Mouse (Mus musculus): Measurements from ENCODE around the gene Iars.

The Iars gene

DNA sequence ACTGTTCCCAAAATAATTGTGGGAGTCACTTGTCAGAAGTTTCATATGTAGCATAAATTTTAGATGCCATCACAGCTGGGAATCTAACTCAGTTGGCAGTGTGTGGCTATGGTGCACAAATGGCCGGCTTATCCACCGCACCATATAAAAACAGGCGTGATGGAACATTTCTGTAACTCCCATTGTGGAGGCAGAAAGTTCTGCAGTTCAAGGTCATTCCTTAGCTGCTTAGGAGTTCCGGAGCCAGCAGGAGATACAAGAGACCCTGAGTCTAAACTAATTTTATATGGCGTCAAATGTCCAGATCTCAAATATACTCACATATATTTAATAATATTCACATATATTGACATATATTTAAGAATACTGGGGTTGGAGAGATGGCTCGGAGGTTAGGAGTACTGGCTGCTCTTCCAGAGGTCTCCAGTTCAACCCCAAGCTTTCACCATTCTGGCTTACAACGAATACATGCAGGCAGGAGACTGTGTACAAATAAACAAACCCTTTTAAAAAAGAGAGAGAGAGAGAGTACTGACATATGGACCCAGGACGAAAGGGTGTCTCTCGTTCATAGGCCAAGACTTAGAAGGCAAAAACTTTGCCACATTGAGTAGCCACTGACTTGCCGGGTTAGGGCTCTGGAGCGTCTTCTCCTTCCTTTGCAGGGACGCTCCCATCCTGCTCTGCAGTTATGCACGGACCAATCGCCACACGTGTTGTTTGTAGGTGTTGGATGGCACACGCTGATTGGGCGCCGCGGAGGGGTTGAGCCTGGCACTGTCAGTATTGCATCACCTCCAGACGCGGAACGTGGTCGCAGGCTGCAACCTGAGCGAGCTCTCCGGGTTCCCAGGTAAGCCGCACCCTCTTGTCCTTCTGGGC lies at the start of gene Iars:
Gene Iars, plus strand, starts transcription at position 750 of the 882 bp plus-strand sequence.
- peak; percentile 96 for DNase-seq (ENCODE audit: low read depth, low spot score)

DNA sequence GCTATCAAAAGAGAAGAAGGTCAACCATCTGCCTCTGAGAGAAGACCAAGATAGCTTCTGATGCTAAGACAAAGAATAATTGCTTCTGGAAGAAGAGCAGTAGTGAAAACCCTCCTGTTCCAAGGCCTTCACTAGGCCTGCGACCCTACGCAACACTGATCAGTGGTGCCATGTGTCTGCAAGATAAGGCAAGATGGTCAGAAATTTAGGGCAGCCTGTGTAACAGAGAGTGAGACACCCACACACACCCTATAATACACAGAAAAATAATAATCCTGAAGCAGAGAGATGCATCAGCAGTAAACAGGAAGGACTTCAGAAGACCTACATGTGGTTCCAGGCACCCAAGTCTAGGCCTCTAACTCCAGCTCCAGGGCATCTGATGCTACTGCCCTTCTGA lies 41.9 kb upstream of the Iars start:
- no peak for DNase-seq (ENCODE audit: low read depth, low spot score)

DNA sequence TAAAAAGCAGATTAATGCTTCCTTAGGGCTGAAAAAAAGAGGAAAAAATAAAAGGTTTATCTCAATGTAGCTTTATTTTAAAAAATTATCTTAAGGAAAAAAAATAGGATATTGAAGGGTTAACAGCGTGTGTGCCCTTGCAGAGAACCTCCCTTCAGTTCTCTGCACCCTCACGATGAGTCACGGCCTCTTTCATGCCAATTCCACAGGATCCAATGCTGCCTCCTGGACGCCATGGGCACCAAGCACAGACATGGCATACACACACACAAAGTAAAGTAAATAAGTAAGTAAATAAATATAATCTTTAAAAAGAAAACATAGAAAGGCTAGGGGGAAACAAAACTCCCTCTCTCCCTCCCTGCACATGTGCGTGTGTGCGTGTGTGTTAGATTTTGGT lies 39.2 kb upstream of the Iars start:
- DNase-seq (ENCODE audit: low read depth, low spot score) = no peak

DNA sequence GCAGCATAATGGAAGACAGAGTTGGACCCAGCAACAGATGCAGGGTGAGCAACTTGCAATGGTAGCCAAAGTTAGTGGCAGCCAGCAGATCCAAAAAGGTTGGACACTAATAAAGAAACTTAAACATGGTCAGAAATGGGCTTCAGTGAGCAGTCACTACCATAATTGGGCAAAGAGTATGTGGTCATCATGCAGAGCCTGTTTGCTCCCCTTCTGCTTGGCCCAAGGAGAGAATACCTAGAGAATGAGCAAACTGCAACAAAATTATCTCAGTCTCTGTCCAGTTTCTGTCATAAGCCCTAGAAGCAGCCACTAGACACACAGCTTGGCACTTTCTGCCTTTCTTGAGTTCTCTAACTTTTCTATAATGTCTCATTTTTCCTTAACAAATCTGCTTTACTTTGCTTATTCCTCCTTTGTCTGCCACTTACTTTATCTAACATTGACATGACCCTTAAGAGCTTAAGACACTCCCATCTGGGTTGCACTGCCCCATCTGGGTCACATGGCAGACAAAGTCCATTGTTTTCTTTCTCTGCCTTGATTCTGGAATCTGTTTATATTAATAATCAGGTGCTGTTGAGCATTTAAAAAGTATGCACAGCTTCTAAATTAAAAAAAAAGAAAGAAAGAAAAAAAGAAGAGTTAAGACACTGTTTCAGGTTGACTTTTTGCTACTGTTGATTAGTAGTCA lies 38.1 kb upstream of the Iars start:
- no peak for DNase-seq (ENCODE audit: low read depth, low spot score)

DNA sequence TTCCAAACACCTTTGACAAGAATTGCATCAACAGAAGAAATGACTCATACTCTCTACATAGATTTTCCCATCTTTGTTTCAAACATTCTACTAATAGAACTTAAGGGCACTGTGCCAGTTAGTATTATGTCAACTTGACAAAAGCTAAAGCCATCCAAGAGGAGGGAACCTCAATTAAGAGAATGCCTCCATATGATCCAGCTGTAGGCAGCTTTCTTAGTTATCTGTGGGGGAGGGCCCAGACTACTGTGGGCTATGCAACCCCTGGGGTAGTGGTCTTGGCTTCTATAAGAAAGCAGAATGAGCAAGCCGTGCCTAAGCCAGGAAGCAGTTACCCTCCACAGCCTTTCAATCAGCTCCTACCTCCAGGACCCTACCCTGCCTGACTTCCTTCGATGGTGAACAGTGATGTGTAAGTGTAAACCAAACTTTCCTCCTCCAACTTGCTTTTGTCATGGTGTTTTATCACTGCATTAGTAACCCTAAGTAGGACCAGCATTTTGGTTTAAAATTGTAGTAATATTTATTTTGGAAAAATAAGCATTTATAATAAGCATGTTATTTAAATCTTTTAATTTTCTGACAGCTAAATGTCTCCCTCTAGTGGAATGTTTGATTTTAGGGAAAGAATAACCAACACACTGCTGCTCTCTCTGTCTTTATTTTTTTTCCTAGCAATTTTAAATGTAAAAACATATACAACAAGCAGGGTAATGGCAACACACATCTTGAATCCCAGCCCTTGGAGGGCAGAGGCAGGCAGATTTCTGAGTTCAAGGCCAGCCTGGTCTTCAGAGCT lies 37.0 kb upstream of the Iars start:
- no peak for DNase-seq (ENCODE audit: low read depth, low spot score)

DNA sequence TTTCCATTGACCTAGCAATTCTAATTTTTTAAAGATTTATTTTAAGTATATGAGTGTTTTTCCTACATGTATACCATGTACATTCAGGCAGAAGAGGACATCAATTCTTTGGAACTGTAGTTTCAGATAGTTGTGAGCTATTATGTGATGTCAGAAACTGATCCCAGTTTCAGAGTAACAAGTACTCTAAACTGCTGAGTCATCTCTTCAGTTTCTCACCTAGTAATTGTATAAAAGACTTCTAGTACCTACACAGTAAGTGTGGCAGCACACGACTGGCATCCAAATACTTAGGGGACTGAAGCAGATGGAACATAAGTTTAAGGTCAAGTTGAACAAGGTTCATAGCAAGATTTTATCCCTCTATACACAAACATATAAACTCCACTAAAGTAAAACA lies 35.9 kb upstream of the Iars start:
- no peak for DNase-seq (ENCODE audit: low read depth, low spot score)

DNA sequence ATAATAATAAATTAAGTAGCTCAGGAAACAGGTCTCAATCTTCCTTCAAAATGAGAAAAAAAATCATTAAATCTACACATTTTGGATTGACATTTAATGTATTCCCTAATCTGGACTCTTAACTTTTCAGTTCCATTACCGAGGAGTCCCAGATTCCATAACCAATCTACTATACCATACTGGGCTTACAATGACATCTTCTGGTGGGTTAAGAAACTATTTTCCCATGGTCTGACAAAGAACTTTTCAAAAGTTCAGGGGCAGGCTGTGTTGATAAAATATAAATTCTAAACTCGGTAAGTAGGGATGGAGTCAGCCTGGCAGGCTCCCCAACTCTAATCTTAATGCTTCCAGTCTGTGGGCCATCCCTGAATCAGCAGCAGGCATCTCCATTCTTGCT lies 30.8 kb upstream of the Iars start:
- DNase-seq (ENCODE audit: low read depth, low spot score) = no peak

DNA sequence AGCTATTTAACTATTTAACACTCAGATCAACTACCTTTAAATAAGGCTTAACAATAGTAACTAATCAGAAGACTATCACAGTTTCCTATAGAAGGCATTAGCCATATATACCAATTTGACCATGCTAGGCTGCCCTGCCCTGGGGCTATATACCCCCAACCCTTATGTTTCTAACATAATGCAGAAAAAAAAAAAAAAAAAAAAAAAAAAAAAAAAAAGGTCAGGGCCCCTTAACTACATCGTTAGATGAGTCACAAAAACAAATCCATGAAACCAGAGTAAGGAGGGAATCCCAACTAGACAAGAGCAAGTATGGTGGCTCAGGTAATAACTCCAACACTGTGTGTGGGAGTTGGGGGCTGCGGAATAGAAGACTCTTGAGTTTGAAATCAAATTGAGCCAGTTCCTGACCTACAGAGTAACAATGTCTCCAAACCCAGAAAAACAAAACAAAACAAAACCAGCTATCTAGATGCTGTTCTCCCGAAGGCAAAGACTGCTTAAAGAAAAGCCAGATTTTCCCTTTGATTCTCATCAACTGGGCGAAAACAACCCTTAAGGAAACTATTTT lies 30.0 kb upstream of the Iars start:
- no peak for DNase-seq (ENCODE audit: low read depth, low spot score)

DNA sequence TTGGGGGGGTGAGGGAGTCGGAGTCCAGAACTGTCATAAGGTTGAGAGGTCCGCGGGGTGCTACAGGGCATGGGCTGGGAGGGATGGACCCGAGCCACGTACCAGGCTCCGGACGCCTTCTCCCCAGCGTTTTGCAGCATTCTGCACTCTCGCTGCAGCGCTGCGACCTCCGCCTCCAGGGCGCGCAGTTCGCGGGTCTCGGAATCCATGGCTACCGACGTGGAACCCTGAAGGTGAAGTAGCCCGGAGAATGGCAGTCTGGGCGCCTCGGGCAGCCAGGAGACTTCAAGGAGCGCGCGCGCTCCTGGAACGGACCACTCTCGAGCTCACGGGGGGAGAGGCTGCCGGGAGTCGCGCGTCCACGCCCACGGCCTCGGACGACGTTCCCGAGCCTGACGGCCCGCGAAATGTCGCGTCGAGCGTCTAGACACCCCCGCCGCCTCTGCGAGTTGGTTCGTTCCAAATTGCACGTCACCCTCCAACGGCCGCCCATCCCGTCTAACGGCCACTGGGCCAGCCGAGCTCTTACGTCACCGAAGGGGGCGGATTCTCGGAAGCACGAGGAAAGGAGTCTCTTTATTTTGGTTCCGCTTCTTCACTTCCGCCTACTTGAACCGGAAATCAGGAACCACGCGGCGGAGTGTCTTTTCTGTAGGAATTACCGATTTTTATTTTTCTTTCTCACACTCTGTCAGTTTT lies 29.3 kb upstream of the Iars start, which contains the start of the genes Cenpp and Nol8:
Gene Cenpp, minus strand, starts transcription at position 305 of the 699 bp plus-strand sequence.
Gene Nol8, plus strand, starts transcription at position 598 of the 699 bp plus-strand sequence.
- DNase-seq (ENCODE audit: low read depth, low spot score) = peak; percentile 100

DNA sequence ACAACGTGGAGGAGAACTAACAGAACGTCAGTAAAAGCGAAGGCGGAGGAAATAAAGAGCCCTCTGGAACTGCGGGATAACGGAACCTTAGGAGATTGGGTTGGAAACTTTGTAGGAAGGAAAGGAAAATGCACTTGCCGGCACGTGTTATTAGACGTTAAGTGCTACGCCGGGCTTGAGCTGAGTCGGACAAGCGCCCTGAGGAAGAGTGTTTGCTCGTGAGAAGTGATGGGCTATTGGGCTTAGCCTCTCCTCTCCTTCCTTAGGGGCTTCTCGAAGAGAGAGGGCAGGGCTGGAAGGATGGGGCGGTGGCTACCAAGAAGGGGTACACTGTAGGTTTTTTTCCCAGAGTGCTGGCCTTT lies 28.7 kb upstream of the Iars start:
- no peak for DNase-seq (ENCODE audit: low read depth, low spot score)

DNA sequence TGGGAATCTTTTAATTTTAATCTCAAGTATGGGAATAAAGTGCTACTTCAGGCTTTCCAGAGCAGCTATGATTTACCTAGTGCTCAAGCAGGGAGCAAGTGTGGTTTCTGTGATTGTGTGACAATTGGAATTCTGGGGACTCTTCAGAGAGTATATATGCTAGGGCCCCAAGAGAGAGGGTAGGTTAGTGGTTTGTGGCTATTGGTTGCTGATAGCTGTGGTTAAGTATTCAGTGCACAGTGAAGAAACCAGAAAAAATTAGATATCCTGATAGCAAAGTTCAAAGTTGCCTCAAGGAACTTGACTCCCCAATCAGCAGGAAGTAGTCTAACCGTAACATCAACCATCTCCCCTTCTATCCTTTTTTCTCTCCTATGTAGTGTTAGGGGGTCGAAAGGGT lies 4.1 kb upstream of the Iars start:
- no peak for DNase-seq (ENCODE audit: low read depth, low spot score)

DNA sequence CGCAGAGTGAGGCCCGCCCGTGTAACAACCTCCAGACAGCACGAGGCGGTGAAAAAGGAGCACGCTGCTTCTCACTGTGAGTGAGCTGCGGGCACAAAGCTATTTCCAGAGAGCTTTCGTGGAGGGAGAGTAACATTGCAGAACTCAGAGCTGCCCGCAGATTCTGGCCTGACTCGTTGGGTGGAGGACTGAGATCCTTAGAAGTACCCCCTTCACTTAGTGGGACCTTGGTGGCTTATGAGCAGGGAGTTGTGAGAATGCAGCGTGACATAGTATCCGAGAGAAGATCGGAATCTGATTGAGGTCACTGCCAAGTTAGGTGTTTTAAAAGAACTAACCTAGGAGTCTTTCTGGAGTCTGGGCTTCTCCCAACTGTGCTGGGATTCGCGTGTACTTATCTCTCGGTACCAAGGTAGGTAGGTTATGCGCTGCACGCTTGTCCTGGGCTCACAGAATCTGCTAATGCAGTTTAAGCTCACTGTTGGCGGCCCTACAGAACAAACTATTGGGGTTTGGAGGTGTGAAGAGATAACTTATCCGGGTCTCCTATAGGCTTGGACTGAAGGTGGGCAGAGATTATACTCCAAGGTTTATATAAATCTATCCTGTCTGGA lies 440 bp downstream of the Iars start:
- DNase-seq (ENCODE audit: low read depth, low spot score) = no peak

DNA sequence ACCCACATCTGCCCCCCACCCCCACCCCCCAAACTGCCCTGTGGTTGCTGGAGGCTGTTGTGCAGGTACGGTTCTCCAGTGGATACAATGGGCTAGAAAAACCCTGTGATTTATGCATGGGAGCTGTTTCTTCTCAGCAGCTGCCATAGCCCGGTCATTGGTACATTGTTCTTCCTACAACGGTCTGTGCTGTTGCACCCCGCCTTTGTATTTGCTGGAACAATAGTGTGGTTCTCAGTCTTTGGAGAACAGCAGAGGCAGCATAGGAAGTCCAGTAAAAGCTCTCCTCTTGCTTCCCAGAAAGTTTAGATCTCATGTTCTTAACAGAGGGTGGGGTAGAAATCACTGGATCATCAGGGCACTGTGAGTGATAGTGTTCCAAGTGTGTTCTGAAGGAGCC lies 2.4 kb downstream of the Iars start:
- DNase-seq (ENCODE audit: low read depth, low spot score) = no peak

DNA sequence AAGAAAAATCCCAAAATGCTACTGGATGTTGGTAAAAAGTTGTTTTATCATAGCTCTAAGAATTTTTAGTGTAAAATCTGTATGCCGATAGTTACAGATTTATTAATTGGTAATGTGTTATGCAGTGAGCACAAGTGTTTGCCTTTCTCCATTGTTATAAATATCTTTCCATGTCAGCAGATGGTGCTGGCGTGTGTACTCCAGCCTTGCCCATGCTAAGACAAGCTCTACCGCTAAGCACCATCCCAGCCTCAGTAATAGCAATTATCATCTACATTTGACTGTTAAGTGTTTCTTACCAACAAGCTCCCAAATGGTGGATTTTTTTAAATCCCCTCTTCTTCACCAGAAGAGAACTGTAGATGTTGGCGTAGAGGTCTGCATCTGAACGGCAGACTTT lies 9.2 kb downstream of the Iars start:
- no peak for DNase-seq (ENCODE audit: low read depth, low spot score)

DNA sequence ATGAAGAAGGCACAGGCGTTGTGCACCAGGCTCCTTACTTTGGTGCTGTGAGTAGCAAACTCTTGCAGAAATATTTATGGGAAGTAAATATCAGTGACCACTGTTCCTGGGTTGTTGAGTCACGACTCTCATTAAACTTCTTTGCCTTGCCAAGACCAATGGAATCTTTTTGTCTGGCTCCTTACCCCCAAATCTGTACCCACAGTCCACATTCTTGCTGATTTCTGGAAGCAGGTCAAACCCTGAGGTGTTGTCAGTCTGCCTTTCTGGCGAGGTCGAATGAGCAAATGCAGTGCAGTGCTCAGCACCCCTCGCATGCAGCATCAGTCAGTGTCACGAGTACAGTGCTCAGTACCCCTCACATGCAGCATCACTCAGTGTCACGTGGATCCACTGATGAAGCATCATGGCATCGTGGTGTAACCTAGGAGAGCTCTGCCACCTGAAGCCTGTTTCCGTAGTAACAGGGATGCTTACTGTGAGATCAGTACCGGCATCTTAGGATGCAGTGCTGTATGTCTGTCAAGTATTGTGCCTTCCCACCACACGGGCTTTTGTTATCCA lies 21.4 kb downstream of the Iars start:
- DNase-seq (ENCODE audit: low read depth, low spot score) = no peak

DNA sequence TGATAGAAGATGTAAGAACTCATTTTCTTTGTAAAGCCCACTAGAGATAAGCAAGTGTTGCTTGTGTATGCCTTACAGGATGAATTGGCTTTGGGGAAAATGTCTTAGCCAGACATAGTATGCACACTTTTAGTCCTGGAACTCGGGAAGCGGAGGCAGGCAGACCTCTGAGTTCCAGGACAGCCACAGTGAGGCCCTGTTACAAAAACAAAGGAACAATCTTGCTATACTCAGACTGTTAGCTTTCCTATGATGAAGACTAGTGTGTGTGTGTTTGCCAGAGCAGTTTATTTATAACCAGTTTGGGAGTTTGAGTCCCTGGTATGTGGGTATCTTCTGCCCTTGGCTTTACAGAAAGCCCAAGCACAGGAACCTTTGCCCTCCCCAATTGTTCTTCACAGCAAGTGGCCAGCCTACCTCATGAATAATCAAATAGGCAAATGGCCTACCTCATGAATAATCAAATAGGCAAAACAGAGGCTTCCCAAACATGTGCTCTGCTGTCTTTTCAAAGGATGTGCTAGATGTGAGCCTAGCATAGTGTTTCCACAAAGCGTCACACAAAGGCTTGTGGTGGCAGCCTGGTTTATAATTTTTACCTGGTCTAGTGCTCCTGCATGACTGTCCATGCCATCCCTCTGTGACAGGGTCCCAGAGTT lies 24.3 kb downstream of the Iars start:
- no peak for DNase-seq (ENCODE audit: low read depth, low spot score)

DNA sequence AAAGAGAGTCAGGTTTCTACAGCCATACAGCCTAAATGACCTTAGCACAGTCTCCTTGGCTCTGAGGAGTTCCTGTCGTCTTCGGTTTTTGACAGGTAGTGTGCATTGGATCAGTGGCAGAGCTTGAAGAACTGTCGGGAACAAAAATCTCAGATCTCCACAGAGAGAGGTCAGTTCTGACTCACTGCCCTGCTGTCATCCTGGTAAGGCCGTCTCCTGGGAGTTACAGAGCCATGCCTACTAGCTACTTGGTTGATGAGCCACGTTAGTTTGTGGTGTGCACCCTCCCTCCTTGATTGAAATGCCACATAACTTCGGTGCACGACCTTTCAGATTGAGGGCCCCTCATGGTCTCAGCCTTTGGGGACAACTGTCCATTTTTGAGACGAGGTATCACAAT lies 26.4 kb downstream of the Iars start:
- DNase-seq (ENCODE audit: low read depth, low spot score) = no peak

DNA sequence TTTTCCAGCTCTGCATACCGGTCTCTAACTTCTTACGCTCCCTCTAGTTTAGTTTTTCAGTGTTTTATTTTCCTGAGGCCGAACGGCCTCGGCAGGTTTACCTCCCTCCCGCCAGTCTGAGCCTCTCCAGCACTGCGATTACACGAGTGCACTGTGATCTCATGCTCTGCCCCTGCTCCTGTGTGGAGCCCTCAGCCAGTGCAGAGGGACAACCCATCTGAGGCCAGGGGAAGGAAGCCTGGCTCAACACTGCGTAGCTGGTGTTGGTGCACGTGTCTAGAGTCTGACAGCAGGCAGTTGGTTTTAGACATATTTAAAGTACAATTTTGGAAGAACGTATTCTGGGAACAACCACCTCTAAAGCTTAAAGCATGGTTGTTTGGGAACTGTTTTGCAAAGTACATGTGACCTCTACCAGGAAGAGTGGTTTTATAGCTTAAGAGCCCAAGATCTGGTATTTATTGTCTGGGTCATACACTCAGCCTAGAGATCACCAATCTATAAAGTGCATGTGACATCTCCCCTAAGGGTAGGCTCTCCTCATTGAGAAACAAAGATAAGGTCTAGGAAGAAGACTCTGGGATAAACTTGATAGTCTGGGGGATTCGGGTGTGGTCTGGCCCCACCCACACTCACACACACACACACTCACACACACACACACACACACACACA lies 30.3 kb downstream of the Iars start:
- DNase-seq (ENCODE audit: low read depth, low spot score) = no peak

DNA sequence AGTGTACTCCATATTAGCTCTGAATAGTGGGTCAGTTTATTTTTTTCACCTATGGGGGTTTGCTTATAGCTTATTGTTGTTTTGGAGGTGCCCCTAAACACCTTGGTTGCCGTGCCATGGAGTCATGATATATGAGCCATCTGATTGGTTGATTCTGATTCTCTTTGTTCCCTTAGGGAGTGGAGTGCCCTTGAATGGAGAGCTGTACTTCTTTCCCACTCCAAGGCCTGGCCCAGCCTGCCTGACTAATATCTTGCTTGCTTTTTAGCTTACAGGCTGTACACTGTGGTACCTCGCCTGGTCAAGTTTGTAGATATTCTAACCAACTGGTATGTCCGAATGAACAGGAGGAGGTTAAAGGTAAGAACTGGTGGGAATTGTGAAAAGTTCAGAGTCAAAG lies 37.4 kb downstream of the Iars start:
- DNase-seq (ENCODE audit: low read depth, low spot score) = no peak
